Mouse (Mus musculus): ENCODE measurements around the gene Prr5l.

Prr5l gene

DNA sequence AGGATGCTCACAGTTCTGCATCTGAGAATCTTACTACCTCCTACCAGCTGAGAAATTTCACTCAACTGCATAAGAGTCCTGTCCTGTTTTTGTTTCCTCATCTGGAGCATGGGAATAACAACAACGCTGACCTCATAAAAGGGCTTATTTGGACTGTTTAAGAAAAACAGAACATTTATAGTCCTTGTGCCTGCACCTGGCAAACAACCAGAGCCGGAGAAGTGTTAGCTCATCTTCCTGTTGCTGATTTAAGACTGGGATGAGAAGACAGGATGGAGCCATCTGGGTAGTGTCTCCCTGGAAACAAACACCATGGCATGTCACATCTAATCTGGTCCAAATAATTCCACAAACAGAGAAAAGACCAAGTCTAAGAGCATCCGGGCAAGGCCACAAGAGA, 149.3 kb downstream of the Prr5l start:
- in situ Hi-C loops (cut with MboI; ENCODE audit: low sequenced_read_pairs), result no loop called here

DNA sequence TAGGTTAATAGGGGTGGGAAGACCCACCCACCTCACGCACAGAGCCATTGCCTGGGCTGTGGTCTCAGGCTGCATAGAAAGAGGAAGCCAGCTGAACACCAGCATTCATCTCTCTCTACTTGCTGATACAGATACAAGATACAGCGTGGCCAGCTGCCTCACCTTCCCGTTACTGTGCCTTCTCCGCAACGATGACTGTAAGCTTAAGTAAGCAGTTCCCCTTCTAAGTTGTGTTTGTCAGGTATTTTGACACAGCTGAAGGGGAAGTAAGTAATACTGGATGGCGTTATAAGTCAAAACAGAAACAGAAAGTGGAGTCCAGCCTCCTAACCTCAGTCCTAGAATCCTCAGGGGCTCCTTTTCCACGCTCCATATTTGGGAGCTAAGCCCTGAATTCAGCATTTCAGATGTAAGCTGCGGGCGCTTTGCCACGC, 150.0 kb downstream of the Prr5l start:
- in situ Hi-C loops (cut with MboI; ENCODE audit: low sequenced_read_pairs), result no loop called here

DNA sequence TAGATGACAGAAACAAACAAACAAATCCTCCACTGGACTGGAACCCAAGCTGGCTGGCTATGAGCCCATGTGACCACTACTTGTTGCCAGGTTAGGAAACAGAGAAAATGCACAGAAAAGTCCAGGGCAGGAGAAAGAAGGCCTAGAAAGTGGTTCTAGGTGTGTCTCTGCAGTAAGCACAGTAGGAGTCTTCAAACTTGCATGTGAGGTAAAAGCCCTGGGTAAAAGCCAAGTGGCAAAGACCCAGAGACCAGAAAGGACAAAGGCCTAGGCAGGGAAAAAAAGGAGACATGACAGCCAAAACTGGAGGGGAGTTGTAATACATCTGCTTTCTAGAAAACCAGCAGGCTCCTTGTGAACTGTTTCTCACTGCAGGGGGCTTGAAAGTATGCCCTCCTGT, 151.9 kb downstream of the Prr5l start:
- in situ Hi-C loops (cut with MboI; ENCODE audit: low sequenced_read_pairs), result no loop called here

DNA sequence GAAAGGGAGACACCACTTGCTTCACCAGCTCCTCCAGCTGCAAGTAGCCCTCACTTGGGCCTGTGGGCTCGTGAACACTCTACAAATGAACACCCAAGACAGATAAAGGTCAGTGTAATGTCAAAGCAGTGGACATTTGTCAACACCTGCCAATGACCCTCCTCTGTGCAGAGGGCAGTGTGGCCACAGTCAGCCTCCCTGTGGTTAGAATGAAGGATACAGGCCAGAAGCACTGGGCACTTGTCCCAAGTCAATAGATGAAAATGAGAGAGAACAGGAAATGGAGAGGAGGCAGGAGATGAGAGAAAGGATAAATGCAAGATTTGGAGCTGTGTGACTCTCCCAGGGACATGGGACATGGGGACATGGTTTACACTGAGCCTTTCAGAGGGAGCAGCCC, 153.4 kb downstream of the Prr5l start:
- in situ Hi-C loops (cut with MboI; ENCODE audit: low sequenced_read_pairs), result no loop called here

DNA sequence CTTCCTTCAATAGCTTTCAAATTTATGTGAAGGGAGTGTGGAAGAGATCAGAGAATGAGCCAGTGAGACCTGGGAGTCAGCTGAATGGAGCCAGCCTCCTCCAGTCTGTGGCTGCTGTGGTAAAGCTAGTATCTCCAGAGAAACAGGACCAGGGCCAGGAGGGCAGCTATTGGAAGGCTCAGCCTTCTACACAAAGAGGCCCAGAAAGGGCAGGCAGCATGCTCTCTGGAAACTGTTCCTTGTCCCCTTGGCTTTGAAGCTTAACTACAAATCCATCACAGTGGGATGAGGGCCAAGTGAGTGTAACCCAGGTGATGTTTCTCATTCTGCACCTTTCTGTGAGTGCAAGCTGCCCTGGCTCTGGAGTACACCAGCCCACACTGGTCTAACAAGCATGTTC, 155.0 kb downstream of the Prr5l start:
- in situ Hi-C loops (cut with MboI; ENCODE audit: low sequenced_read_pairs), result no loop called here

DNA sequence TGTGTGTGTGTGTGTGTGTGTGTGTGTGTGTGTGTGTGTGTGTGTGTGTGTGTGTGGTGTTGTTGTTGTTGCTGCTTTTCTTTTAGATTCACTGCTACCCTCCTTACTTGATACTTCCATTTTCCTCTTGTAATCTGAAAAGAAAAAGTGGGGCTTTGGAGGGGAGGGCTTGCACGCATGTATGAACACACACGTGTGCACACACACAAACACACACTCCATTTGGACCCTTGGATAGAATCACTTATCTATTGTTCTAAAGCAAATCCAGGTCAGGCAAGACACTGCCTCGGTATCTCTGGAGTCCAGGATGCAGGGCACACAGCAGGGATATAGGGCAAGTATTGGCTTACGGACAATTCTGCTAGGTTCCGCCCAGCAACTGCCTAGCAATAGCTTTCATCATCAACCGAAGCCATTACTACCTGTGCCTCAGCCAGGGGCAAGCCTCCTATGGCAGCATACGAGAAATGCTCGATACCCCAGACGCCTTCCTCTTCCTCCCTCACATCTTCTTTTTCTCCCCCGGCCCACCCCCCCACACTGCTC, 159.4 kb downstream of the Prr5l start:
- in situ Hi-C loops (cut with MboI; ENCODE audit: low sequenced_read_pairs), result no loop called here

DNA sequence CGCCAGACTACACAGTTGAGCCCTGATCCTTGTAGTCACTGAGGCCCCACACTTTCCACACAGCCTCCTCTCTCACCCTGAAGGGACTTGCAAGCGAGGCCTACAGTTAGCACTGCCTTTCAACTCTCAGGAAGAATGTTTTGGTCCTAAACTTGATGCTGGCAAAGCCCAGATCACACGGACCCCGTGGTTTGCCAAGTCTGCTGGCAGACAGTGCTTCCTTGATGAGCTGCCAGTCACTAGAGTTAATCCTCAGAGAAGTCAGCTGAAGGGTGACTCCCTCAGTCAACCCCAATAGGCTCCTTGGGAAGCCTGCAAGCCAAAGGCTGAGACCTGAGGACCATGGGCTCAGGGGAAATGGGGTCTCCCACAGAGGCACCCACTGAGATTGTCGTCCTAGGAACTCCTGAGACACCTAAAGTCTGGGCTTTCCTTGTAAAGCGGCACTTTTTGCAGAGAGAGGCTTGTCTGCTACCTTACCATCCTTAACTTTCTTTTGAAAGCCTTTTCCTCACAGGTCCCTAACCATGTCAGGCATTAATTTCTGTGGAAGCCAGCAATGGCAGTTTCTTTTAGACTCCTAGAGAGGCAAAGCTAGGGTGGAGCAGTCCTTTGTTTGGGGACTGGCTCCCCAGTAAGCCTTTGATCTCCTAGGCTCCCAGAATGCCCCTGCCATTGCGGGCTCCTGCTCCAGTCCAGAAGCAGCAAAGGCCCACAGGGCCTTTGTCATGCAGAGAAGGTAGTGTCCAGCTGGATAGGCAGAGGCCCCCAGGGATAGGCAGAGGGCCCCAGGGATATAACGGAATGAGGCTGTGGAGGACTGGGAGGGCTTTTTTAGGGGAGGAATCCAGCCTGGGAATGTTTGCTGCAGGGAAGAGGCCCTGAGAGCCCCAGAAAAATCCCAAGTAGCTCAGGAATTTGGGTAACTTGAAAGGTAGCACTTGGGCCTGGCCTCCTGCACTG, 160.2 kb downstream of the Prr5l start:
- in situ Hi-C loops (cut with MboI; ENCODE audit: low sequenced_read_pairs), result no loop called here

DNA sequence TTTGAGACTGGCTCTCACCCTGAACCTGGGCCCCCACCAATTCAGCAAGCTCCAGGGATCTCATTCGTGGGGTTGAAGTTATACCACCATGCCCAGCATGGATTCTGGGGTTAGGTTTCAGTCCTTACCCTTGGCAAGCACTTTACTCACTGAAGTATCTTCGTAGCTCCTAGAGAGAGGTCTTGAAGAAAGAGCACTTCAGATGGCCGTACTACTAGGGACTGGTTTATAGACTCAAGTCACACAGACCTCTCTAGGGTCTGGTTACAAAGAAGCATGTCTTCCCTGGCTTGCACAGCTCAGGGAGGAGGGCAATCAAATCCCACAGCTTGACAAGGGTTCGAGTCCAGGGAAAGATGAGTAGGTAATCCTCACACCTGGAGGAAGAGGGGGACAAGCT, 161.0 kb downstream of the Prr5l start:
- in situ Hi-C loops (cut with MboI; ENCODE audit: low sequenced_read_pairs), result no loop called here

DNA sequence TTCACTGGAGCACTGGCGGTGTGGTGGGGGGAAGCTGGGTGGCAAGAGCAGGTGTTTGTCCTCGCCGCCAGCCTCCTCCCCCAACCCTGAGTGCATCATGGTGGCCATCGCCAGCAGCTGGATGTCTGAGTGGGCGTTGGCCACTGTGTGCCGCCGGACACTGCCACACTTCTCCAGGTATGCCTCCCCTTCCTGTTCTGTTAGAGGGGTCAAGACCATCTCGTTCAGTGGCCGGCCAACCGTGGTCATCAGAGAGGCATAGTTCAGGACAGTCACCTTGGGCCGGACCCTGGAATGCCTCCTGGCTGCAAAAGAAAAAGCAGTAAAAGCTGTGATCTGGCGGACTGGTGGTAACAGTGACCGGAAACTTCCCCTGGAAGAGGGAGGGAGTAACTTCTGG, 165.7 kb downstream of the Prr5l start:
- in situ Hi-C loops (cut with MboI; ENCODE audit: low sequenced_read_pairs), result no loop called here

DNA sequence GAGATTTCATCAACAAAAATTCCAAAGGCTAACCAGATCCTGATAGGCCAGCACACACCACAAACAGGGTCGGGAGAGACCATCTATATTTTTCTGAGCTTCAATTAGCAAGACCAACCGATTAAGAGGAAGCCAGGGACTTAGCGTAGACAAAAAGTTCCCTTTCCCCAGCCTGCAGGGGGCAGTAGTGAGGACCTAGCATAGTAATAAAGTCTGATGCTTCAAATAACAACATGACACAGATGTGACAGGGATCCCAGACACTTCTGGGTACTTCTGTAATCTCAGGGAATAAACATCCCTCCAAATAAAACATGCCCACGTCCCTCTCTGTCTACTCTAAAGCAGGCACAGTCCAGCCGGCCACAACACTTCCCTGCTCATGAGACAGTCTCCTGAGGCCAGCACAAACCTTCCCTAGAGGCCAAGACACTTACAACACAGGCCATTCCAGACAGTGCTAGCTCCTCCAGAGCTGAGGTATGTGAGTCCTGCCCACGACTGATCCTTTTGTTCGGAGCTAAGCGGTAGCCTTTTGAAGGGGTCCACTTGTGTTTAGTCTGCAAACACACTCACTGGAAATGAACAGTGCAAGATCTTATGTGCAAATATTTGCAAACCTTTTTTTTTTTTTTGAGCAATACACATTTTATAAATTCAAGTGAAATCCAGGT, 167.0 kb downstream of the Prr5l start:
- in situ Hi-C loops (cut with MboI; ENCODE audit: low sequenced_read_pairs), result no loop called here

DNA sequence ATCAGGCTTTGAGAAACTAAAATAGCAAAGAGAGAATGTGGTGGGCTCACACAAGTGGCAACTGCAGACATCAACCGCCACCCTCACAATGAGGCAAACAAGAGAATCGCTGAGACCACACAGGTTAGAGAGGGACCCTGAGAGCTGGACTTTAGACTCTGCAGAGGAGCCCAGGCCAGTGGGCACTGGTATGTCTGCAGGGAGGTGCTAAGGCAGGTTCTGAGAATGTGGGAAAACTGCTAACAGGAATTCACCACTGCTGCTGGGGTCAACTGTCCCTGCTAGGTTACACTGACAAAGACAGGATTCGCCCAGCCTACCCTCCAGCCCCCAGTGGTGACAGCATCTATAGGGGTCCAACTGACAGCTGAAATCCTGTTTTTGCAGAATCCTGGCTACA, 171.2 kb downstream of the Prr5l start:
- in situ Hi-C loops (cut with MboI; ENCODE audit: low sequenced_read_pairs), result no loop called here

DNA sequence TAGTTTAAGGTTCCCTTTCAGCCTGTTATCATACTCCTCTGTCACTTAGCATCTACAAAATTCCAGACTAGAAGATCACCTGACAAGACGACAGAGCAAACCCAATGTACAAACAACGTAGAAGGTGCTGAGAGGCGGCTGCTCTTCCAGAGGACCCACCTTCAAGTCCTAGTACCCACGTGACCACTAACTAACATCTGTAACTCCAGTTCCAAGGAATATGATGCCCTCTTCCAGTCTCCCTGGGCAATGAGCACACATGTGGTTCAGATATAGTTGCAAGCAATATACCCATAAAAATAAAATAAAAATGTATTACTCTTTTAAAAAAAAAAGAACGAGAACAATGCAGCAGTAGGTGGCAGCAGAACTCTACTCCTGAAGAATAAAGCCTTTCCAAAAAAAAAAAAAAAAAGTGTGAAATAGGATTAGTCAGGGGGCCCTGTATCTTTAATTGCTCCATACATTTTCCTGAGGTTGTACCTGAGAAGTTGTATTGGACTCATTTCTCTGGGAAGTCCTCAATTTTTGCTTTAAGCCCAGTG, 176.8 kb downstream of the Prr5l start:
- in situ Hi-C loops (cut with MboI; ENCODE audit: low sequenced_read_pairs), result no loop called here

DNA sequence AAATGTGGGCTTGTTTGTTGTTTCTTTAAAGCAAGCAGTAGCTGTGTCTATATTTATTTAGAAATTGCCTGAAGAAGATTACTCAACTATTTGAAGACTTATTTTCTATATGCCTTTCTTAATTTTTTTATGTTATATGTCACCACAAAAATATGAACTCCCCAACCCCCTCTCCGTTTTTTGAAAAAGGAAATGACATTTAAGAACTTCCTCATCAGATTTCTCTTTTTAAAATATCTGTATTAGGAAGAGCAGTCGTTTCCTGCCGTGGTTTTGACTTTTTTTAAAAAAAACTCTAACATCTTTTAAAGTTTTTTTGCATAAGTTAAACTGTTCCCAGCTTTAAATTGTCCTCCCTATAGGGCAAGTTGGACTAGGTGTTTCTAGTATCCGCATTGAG, 183.5 kb downstream of the Prr5l start:
- in situ Hi-C loops (cut with MboI; ENCODE audit: low sequenced_read_pairs), result loop anchor here (10.0 kb wide), 1 partner anchor 176 kb away; no protein-coding TSS in a partner anchor

DNA sequence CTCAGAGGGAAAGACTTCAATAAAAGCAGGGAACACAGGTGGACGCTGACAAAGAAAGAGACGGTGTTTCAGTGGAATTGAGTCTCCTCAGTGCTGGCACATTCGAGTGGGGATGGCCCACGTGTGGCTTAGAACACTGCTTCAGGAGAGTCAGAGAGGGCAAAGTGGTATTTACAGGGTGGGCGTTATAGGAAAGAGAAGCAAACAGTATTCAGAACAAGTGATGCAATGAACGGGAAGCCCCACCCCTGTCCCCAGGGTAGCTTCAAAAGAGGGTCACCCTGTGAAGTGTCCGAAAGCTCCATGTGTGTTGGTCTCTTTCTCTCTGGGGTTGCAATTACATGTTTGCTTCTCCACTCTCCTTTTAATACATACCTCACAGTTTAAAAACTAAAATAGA, 187.2 kb downstream of the Prr5l start:
- in situ Hi-C loops (cut with MboI; ENCODE audit: low sequenced_read_pairs), result loop anchor here (10.0 kb wide), 1 partner anchor 179 kb away; no protein-coding TSS in a partner anchor

DNA sequence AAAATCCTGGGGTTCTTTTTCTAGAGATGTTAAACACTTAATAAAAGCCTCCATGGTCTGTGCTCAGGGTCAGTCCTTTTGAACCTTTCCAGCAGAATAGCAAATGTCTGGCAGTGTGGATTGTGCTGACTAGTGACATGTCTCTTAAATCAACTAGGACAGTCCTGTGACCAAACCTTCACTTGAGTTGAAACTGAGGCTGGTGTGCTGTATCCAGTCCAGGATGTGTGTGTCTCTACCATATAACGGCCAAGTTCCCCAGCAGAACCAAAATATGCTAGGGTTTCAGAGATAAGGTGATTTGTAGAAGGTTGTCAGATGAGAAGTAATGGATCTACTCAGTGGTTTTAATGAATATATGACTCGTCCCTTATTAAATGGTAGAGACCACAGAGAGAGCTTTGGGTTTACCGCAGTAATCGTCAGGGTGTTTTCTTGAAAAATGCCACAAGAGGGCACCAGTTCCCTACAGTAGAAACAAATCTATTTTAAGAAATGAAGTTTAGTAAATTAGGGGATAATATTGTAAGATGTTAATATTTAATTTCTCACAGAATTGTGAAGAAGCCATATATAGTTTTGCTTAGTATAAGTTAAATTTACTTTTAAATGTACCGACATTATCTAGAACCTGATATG, 189.1 kb downstream of the Prr5l start:
- in situ Hi-C loops (cut with MboI; ENCODE audit: low sequenced_read_pairs), result loop anchor here (10.0 kb wide), 1 partner anchor 181 kb away; no protein-coding TSS in a partner anchor

DNA sequence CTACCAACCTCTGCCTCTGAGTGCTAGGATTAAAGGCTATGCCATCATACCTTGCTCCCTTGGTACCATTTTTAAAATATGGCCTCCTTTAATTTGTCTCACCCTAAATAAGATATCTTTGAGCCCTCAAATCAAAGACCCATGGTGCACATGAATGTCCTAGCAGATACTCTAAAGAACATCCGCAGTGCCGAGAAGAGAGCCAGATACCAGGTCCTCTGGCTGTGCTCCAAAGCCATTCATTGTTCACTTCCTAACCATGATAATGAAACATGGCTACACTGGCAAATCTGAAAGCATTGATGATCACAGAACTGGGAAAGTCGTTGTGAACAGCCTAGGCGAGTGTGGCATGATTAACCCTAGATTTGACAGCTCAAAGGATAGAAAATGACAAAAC, 189.8 kb downstream of the Prr5l start:
- in situ Hi-C loops (cut with MboI; ENCODE audit: low sequenced_read_pairs), result loop anchor here (10.0 kb wide), 1 partner anchor 182 kb away; no protein-coding TSS in a partner anchor

DNA sequence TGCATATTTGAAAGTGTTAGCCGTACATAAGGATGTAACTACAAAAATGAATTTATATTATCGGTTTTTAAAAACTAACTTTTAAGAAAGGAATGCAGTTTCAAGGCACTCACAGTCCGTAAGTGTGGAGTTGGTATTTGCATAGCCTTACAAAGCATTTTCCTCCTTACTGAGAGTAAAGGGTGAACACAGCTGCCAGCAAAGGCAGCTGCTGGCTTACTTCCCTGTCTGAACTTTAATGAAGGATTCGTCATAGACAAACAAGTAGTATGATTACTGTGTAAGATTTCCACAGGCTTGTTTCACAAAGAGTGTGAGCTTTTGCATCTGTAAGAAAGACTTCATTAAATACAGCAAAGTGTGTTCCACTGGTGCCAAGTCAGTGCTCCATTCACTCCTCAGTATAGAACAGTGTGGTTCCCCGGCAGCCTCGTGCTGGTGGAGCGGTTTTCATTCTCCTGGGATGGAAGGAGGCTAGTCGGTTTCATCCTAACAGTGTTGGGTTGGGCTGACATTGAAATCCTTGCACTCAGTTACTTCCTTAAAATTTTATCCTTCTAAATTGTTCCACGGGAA, 192.5 kb downstream of the Prr5l start:
- in situ Hi-C loops (cut with MboI; ENCODE audit: low sequenced_read_pairs), result loop anchor here (10.0 kb wide), 1 partner anchor 184 kb away; no protein-coding TSS in a partner anchor

DNA sequence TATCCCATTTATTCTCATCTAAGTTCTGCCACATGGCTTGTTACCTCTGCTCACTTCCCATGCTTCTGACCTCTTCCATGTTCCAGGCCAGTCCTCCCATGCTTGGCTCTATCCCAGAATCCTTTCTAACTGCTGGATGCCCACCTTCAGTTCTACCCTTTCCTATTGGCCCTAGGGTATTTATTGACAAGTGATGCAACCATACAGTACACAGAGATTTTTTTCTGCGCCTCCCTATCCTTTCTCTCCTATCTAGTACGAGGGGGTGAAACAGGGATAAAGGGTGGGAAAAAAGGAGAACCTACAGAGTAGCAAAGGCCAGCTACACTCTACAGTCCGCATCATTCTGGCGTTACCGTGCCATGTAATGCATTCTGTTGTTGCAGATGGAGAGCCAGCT, 194.8 kb downstream of the Prr5l start:
- in situ Hi-C loops (cut with MboI; ENCODE audit: low sequenced_read_pairs), result no loop called here

DNA sequence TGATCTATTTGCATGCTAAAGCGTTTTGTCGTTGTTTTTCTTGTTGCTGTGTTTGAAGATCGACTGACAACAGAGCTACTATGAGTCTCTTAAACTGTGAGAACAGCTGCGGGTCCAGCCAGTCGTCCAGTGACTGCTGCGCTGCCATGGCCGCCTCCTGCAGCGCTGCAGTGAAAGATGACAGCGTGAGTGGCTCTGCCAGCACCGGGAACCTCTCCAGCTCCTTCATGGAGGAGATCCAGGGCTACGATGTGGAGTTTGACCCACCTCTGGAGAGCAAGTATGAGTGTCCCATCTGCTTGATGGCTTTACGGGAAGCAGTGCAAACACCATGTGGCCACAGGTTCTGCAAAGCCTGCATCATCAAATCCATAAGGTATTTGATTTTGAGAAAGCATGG, 198.4 kb downstream of the Prr5l start:
- in situ Hi-C loops (cut with MboI; ENCODE audit: low sequenced_read_pairs), result no loop called here

DNA sequence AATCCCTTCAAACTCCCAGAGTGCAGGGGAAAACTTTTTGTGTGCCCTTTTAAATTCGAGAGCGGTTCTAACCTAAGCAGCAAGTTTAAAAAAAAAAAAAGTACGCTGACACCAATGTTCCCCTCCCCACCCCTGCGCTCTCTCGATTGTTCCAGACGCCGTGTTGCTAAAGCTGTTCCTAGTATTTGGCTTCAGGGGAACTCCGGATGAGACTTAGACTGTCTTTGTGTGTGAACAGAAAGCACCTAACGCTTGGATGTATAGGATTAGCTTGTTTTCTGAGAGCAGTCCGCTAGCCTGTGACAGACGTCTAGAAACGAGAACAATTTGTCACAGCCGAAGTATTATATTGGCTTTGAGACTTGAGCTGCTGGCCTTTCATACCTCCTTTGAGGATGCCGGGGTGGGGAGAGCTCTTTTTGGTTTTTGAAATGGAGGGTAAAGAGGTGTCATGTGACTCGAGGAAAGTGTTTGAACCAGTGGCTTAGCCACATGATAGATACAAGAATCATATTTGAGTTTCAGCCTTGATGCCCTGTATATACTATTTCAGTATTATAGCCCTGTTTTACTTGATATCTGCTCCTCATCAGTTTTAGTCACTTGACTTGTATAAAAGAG, 203.6 kb downstream of the Prr5l start:
- in situ Hi-C loops (cut with MboI; ENCODE audit: low sequenced_read_pairs), result no loop called here

All from CH12F3 (cell line).